Mouse (Mus musculus): ENCODE data around the gene N4bp2l1. TPM values are rescaled to one million over a fixed set of nuclear protein-coding genes. Genes with fewer than 3 reads are reported as not detected.

N4bp2l1 gene
- polyA plus RNA-seq, 1 experiment from 2014 or later = 10.5 TPM

DNA sequence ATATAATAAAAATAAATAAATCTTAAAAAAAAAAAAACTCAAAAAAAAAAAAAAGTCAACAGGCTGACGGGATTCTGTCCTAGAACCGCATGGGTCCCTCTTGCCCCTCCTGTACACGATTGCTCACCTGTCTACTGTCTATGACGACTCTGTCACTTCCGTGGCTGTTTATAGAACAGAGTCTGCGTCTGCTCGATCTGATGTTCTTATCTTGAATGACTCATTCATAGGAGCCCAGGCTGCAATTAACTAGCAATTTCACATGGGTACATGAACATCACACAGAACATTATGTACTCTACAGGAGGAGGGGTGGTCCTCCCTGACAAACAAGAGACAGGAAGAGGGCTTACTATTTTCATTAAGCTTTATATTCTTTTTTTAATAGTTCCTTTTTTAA is 28.5 kb upstream of the N4bp2l1 start:
- no peak for DNase-seq (ENCODE audit: low spot score)
- peak; percentile 83 for ATAC-seq (ENCODE audit: low FRiP score, low TSS enrichment)
- WGBS = 53% methylated on average over 7 of the region's 7 CpGs

DNA sequence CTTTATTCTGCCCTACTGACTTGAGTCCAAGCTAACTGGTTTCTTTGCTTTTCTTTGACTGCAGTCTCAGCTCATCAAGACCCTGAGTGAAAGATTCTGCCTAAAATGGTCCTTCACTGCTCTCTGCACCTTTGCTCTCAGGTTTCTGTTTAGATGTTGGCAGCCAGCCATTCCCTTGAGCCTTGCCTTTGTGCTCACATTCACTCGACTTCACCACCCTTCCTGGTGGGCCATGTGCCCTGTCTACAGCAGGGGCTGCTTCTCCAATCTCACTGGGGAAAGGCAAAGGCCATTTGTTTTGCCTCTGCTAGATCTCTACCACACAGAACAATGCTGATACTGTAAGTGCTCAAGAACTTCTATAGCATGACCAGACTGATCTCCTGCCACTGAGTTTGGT is 25.8 kb upstream of the N4bp2l1 start:
- no peaks in the 10 kb centered on the region for H3K27me3 ChIP-seq (ENCODE audit: control insufficient read depth, insufficient read depth, low read length)
- H3K4me1 ChIP-seq (replicated peaks; ENCODE audit: control insufficient read depth, insufficient read depth) = no peaks in the 10 kb centered on the region; the same call in 1 of the 2 replicates
- 0 out of 2 replicates have a peak, but pooled peaks have one; percentile 22 for ATAC-seq (ENCODE audit: low FRiP score, low TSS enrichment)
- 0 out of 2 replicates have a peak overlapping the region, but pooled peaks have one; percentile 8 for H3K27ac ChIP-seq (replicated peaks)
- no peaks in the 10 kb centered on the region for H3K36me3 ChIP-seq (ENCODE audit: control insufficient read depth, insufficient read depth, low read length)
- no peak overlapping the region for H3K4me3 ChIP-seq (ENCODE audit: low read depth, low read length)
- WGBS = 4% methylated on average over 1 of the region's 1 CpGs
- peak; percentile 50 for DNase-seq (ENCODE audit: low spot score)
- H3K4me2 ChIP-seq (replicated peaks; ENCODE audit: low read depth) = no peak overlapping the region
- H3K9ac ChIP-seq (ENCODE audit: low read length) = no peak overlapping the region
- no peak for TF ChIP-seq EP300 (optimal IDR thresholded peaks at IDR 0.05)
- no peak for TF ChIP-seq CTCF (IDR thresholded peaks at IDR 0.05; ENCODE audit: low read depth)
- H3K9me3 ChIP-seq (ENCODE audit: control insufficient read depth, low read length) = no peaks in the 10 kb centered on the region

More for the DNA sequence above, 28.5 kb upstream of the N4bp2l1 start:
- Histone ChIP-seq H3K4me2 (replicated peaks; ENCODE audit: low read depth) (no peak overlapping the region), H3K4me1 (replicated peaks; ENCODE audit: control insufficient read depth, insufficient read depth) (no peaks in the 10 kb centered on the region; the same call in 1 of the 2 replicates), H3K4me3 (ENCODE audit: low read depth, low read length) (no peak overlapping the region), H3K27ac (replicated peaks) (no peak overlapping the region), H3K9me3 (ENCODE audit: control insufficient read depth, low read length) (no peaks in the 10 kb centered on the region), H3K9ac (ENCODE audit: low read length) (no peak overlapping the region), H3K36me3 (ENCODE audit: control insufficient read depth, insufficient read depth, low read length) (no peaks in the 10 kb centered on the region), H3K27me3 (ENCODE audit: control insufficient read depth, insufficient read depth, low read length) (no peaks in the 10 kb centered on the region)
- TF ChIP-seq CTCF (IDR thresholded peaks at IDR 0.05; ENCODE audit: low read depth) = no peak
- no peak for TF ChIP-seq EP300 (optimal IDR thresholded peaks at IDR 0.05)

DNA sequence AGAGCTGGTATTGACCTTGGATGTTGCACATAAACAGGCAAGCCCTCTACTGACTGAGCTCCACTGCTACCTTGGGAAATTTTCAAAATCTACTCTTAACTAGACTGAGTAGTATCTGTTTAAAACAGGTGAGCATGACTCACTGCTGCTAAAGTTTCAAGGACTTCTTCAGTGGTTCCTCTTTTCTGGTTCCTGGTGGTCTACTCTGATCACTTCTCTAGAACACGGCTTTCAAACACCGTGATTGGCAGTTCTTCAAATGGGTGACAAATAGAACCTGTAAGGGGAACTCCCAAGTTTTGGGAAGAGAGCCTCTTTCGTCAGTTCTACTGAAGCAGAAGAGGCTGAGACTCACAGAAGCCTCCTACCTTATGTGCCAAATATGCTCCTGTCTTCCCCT is 24.6 kb upstream of the N4bp2l1 start:
- Histone ChIP-seq H3K27ac (replicated peaks) (no peak overlapping the region), H3K9ac (ENCODE audit: low read length) (no peak overlapping the region), H3K27me3 (ENCODE audit: control insufficient read depth, insufficient read depth, low read length) (no peaks in the 10 kb centered on the region), H3K9me3 (ENCODE audit: control insufficient read depth, low read length) (no peaks in the 10 kb centered on the region), H3K4me3 (ENCODE audit: low read depth, low read length) (no peak overlapping the region), H3K36me3 (ENCODE audit: control insufficient read depth, insufficient read depth, low read length) (no peaks in the 10 kb centered on the region), H3K4me2 (replicated peaks; ENCODE audit: low read depth) (no peak overlapping the region), H3K4me1 (replicated peaks; ENCODE audit: control insufficient read depth, insufficient read depth) (no peaks in the 10 kb centered on the region; the same call in 1 of the 2 replicates)
- ATAC-seq (ENCODE audit: low FRiP score, low TSS enrichment) = no peak
- WGBS = 72% methylated on average over 3 of the region's 3 CpGs
- no peak for TF ChIP-seq CTCF (IDR thresholded peaks at IDR 0.05; ENCODE audit: low read depth)
- DNase-seq (ENCODE audit: low spot score) = no peak

DNA sequence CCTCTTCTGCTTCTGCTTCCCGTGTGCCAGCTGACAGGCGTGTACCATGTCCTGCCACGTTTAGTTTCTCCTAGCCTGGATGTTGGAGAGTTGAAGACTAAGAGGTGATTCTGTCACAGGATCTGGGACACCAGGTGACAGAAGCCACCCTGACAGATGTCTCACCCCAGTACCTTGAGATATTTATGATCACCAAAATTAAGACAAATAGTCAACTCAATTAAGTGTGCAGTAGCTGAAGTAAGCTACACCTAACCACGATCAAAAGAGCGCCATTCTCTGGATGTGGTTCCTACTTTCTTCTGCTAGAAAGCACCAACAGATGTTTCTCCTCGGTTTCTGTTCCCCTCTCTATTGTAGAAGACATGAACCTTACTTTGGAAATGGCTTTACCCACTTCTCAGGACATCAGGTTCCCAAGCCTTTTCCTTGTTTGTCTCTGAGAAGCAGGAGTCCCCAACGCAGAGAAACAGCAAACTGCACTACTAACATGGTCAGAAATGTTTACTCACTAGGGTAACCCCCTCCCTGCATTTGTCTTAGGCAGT is 23.7 kb upstream of the N4bp2l1 start:
- 77% methylated on average over 7 of the region's 7 CpGs for WGBS
- H3K36me3 ChIP-seq (ENCODE audit: control insufficient read depth, insufficient read depth, low read length) = no peaks in the 10 kb centered on the region

DNA sequence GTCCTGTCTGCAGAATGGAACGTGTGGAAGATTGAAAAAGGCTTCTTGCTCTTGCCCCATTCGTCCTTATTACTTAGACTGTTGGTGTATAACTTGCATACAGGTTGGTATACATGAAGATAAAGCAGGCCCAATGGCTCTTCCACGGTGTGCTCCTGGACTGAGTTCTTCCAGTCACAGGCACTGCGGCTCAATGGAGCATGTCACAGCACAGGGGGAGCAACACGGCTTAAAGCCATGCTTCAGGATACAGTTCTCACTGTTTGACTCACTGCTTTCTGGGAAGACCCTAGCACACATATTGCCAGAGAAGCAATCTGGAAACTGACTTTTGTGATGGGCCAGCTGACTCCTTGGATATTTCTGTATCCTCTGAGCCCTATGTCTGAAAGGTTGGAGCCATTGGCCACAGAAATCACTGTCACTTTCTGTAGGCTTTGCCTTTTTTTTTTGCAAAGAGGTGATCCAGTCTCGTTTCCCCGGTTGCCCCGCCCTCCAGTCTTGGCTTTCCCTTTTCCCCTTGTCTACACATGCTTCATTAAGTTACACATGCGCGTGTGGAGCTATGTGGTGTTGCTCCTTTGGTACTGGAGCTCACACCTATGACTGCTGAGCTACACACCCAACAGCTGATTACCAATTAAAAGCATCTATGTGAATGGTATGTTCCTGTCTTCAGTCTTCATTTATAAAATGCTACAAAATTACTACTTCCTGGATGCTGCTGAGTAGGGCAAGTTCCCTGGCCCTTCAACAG is 21.8 kb upstream of the N4bp2l1 start:
- Histone ChIP-seq H3K9me3 (ENCODE audit: control insufficient read depth, low read length) (no peaks in the 10 kb centered on the region), H3K9ac (ENCODE audit: low read length) (no peak overlapping the region), H3K27me3 (ENCODE audit: control insufficient read depth, insufficient read depth, low read length) (no peaks in the 10 kb centered on the region), H3K27ac (replicated peaks) (no peak overlapping the region), H3K4me3 (ENCODE audit: low read depth, low read length) (no peak overlapping the region), H3K4me1 (replicated peaks; ENCODE audit: control insufficient read depth, insufficient read depth) (no peaks in the 10 kb centered on the region; the same call in 1 of the 2 replicates), H3K36me3 (ENCODE audit: control insufficient read depth, insufficient read depth, low read length) (no peaks in the 10 kb centered on the region), H3K4me2 (replicated peaks; ENCODE audit: low read depth) (no peak overlapping the region)
- DNase-seq (ENCODE audit: low spot score) (no peak), ATAC-seq (ENCODE audit: low FRiP score, low TSS enrichment) (no peak)
- no peak for TF ChIP-seq EP300 (optimal IDR thresholded peaks at IDR 0.05)
- TF ChIP-seq CTCF (IDR thresholded peaks at IDR 0.05; ENCODE audit: low read depth) = no peak
- 81% methylated on average over 10 of the region's 10 CpGs for WGBS

More for the DNA sequence above, 23.7 kb upstream of the N4bp2l1 start:
- no peak overlapping the region for H3K4me2 ChIP-seq (replicated peaks; ENCODE audit: low read depth)
- H3K4me1 ChIP-seq (replicated peaks; ENCODE audit: control insufficient read depth, insufficient read depth) = no peaks in the 10 kb centered on the region; the same call in 1 of the 2 replicates
- H3K27ac ChIP-seq (replicated peaks) = no peak overlapping the region
- TF ChIP-seq EP300 (optimal IDR thresholded peaks at IDR 0.05) = no peak
- no peak for TF ChIP-seq CTCF (IDR thresholded peaks at IDR 0.05; ENCODE audit: low read depth)
- H3K27me3 ChIP-seq (ENCODE audit: control insufficient read depth, insufficient read depth, low read length) = no peaks in the 10 kb centered on the region
- ATAC-seq (ENCODE audit: low FRiP score, low TSS enrichment) (no peak), DNase-seq (ENCODE audit: low spot score) (no peak)
- H3K4me3 ChIP-seq (ENCODE audit: low read depth, low read length) = no peak overlapping the region
- no peaks in the 10 kb centered on the region for H3K9me3 ChIP-seq (ENCODE audit: control insufficient read depth, low read length)
- H3K9ac ChIP-seq (ENCODE audit: low read length) = no peak overlapping the region

DNA sequence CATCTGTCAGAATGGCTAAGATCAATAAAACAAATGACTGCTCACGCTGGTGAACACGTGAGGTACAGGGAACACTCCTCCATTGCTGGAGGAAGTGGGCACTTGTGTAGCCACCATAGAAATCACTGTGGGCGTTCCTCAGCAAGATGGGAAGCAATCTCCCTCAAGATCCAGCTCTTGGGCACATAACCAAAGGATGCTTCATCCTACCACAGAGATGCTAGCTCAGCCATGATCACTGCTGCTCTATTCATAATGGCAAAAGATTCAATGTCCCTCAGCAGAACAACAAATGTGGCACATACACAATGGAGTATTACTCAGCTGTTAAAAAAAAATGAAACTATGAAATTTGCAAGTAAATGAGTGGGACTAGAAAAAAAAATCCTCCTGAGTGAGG is 19.7 kb upstream of the N4bp2l1 start:
- Histone ChIP-seq H3K27me3 (ENCODE audit: control insufficient read depth, insufficient read depth, low read length) (no peaks in the 10 kb centered on the region), H3K4me2 (replicated peaks; ENCODE audit: low read depth) (no peak overlapping the region), H3K9me3 (ENCODE audit: control insufficient read depth, low read length) (no peaks in the 10 kb centered on the region), H3K9ac (ENCODE audit: low read length) (no peak overlapping the region), H3K36me3 (ENCODE audit: control insufficient read depth, insufficient read depth, low read length) (no peaks in the 10 kb centered on the region), H3K4me3 (ENCODE audit: low read depth, low read length) (no peak overlapping the region), H3K4me1 (replicated peaks; ENCODE audit: control insufficient read depth, insufficient read depth) (no peaks in the 10 kb centered on the region), H3K27ac (replicated peaks) (no peak overlapping the region)
- TF ChIP-seq CTCF (IDR thresholded peaks at IDR 0.05; ENCODE audit: low read depth) = no peak
- TF ChIP-seq EP300 (optimal IDR thresholded peaks at IDR 0.05) = no peak
- ATAC-seq (ENCODE audit: low FRiP score, low TSS enrichment) = no peak
- WGBS = 75% methylated on average over 3 of the region's 3 CpGs
- DNase-seq (ENCODE audit: low spot score) = no peak
